Mouse (Mus musculus): Measurements from ENCODE around the gene Klf6.

- TF ChIP-seq POLR2A (IDR thresholded peaks at IDR 0.05; ENCODE audit: insufficient read length, low read depth) (no peak), POLR2AphosphoS2 (IDR thresholded peaks at IDR 0.05; ENCODE audit: insufficient read length, low read depth) (no peak), MAX (IDR thresholded peaks at IDR 0.05; ENCODE audit: low read depth) (no peak), USF1 (IDR thresholded peaks at IDR 0.05; ENCODE audit: low read depth) (no peak), E2F4 (IDR thresholded peaks at IDR 0.05; ENCODE audit: insufficient read depth) (no peak), MYOD1 (IDR thresholded peaks at IDR 0.05; ENCODE audit: control insufficient read depth in 1 of 3, insufficient read length in 2 of 3, low read depth in 2 of 3) (no peak), TCF12 (IDR thresholded peaks at IDR 0.05; ENCODE audit: insufficient read depth, poor library complexity, severe bottlenecking) (no peak), SRF (IDR thresholded peaks at IDR 0.05; ENCODE audit: control insufficient read depth, insufficient read length, low read depth) (no peak), MYOG (IDR thresholded peaks at IDR 0.05; ENCODE audit: control insufficient read depth in 1 of 3, insufficient read depth in 1 of 3, insufficient read length in 2 of 3, low read depth in 2 of 3) (no peak), REST (IDR thresholded peaks at IDR 0.05; ENCODE audit: insufficient read depth, insufficient read length) (no peak), CEBPB (IDR thresholded peaks at IDR 0.05; ENCODE audit: insufficient read depth, poor library complexity, severe bottlenecking) (no peak), TCF3 (IDR thresholded peaks at IDR 0.05; ENCODE audit: insufficient read length, low read depth) (no peak)
Observed at GRCm38 (mm10) chr13:5895851-5896250, 34.6 kb downstream of the Klf6 start.
